Mouse (Mus musculus) neutrophil, adult 59 days (primary cell): Measurements from ENCODE around the gene Pard3. TPM values are rescaled to one million over a fixed set of nuclear protein-coding genes. Genes with fewer than 3 reads are reported as not detected.

Experiments used
- total RNA-seq, 2 experiments: library from RNA; stranded (reverse); gene quantifications; 1 replicate in 1 of 2; 2 replicates in 1 of 2; pipeline ENCODE4 v1.2.4; 2023

The Pard3 gene
- under 1 TPM; 0.33 to 0.38 TPM for total RNA-seq

DNA sequence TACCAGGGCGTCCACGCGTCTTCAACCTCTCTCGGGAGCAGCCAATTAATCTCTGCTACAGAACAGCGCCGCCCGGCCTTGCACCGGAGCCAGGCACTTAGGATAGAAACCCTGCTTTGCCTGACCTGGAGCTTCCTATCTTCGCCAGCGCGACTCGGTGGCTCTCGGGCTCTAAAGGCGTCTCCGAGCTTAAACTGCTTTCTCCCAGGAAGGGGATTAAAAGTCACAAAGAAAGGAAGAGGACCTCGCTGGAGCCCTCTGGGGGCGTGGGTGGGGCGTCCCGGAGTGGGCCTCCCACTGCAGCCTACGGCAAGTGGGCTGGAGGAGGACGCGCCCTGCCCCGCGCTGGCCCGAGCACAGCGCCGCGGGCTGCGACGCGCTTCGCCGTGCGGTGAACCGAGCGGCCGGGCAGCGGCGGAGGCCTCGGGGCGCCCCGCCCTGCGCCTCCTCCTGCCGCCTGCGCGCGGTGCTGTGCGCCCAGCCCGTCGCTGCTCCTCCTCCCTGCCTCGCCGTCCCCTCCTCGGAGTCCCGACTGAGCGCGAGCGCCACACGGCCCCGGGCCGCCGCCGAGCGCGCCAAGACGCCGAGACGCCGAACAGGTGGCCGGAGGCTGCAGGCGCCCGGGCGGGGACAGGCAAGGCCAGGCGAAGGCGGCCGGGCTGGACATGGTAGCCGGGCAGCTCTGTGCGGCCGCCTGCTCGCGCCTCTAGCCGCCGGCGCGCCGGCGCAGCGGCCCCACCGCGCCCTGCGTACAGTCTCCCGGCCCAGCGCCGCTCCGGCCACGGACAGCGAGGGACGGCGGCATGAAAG lies at the start of gene Pard3:
Gene Pard3 (plus strand): TSS at position 343 of the 810 bp plus-strand sequence.

Other genes with a start within 250 kb of the Pard3 start
- gene Tomm20, start 118.0 kb upstream of the Pard3 start, total RNA-seq, result 10 to 100 TPM; 39.0 to 46.0 TPM
- gene Rbm34, start 92.8 kb upstream of the Pard3 start, total RNA-seq, result 1 to 10 TPM; 5.6 to 10.0 TPM